Mouse (Mus musculus) adrenal gland, adult (tissue): ENCODE measurements at regions not wholly inside any gene's neighbourhood (a gene's known extent, or its start where the extent isn't known, plus 50 kb on each side); places are given as distances from the start of the nearest gene placed in this dataset.

ENCODE experiments used
- DNase-seq, 2 experiments: peaks; one replicate each; pipeline ENCODE4 v3.0.0; 2022 to 2023; ENCODE audit warnings: low spot score in 1 of 2; ENCODE audit not compliant: inconsistent age in 2 of 2

DNA sequence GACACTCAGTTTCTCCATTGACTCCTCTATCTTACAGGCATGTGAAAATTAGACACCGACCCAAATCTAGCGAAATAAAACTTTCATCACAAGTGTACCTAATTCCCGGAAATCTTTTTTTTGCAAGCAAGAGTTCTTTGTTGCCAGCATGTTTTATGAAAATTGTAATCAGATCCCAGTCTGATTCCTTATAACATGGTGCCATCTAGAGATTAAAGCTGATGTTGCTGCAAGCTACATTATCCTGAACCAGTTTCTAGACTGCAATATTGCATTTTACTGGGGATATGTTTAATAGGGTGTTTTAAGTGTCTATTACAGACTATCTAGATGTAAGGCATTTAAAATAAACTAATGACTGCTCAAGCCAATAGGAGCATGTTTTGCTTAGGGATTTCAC lies 110.9 kb upstream of the Gpc5 start:
- DNase-seq: no peak

- DNase-seq: no peak
Measured at GRCm38 (mm10) chr14:115003223-115003622, 88.8 kb upstream of the Gpc5 start.

GRCm38 (mm10) chr14:115004733-115005405 lies 87.1 kb upstream of the Gpc5 start:
- DNase-seq: no peak

DNA sequence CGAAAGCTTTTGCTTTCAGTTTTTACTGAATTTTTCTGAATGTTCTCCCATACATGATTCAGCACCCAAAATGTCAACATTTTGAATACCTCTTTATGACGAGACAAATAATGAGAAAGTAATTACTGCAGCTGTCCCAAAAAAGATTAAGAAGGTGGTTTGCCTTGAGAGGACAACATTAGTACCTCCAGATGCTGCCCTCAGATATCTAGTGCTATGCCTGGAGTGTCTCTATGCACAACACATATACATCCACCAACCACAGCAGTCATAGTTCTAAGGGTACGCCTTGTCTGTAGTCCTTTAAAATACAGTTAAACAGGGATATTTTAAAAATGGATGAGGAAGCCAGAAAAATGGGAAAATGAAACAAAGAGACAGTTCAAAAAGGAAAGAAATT lies 81.1 kb upstream of the Gpc5 start:
- DNase-seq: no peak

DNA sequence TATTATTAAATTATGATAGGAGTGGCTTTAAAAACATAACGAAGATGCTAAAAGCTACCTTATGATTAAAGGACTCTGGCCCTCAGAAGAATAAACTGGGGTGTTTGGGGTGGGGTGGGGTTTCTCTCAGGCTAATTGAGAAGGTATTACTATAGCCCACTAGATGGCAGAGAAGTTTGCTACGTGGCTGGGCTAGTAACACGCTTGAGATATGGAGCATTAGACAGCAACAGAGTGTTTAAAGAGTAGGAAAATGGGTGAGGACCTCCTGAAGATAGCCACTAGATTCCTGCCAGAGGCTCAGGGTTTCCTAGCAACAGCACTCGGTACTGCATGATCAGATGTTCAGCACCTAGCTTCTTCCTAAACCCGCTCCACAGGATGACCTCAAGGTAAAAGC lies 76.7 kb upstream of the Gpc5 start:
- DNase-seq: no peak

DNA sequence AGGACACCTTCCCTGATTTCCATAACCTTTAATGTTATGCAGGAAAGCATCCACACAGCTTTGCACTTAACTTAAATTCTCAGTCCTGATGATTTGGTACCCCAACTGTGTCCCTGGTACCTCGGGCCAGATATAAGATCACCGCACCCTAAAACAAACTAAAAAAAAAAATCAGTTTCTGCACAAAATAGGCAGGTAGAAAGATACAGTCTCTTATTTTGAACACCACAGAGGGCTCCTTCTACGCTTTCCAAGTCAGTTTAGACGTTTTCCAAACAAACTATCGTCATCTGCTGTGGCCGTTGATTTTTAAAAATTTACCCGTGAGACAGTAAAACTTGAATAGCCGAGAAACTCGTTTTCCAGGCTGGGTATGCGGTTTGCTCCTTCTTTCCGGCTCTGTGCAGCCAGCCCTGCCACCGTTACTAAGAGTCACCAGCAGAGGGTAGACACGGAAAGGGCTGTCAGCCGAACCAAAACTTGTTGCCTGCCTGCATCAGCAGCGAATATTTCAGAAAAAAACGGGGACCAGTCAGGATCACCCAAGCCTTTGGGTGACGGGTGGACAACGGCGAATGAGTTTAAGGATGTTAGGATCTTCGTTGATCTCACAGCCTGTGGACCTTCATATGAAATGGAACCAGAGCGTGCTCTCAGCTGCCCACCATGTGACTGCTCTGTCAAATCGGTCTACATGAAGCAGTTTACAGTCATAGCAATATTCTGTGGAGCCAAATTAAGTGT lies 74.4 kb upstream of the Gpc5 start:
- peak; percentile 36 to 79 for DNase-seq

DNA sequence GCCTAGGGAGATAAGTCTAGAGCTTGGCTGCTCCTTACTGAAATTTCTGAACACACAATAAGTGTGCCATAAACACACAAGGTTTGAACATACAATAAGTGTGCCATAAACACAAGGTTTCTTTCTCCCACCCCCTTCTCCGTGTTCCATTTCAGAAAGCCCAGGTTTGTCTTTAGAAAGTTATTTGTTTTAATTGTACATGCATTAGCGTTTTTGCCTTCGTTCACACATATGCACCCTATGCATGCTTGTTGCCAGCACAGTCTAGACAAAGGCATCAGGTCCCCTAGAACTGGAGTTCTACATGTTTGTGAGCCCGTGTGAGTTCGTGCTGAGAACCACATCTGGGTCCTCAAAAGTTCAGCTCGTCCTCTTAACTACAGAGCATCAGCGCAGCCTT lies 64.0 kb upstream of the Gpc5 start:
- DNase-seq: no peak

GRCm38 (mm10) chr14:115031734-115032133 lies 60.3 kb upstream of the Gpc5 start:
- no peak for DNase-seq

- DNase-seq: no peak
Measured at GRCm38 (mm10) chr14:115033375-115033969, 58.5 kb upstream of the Gpc5 start.

- no peak for DNase-seq
Measured at GRCm38 (mm10) chr14:115034718-115035437, 57.1 kb upstream of the Gpc5 start.

- DNase-seq: no peak
Measured at GRCm38 (mm10) chr14:115037086-115037793, 54.8 kb upstream of the Gpc5 start.

- DNase-seq: no peak
Measured at GRCm38 (mm10) chr14:115038788-115039187, 53.2 kb upstream of the Gpc5 start.

DNA sequence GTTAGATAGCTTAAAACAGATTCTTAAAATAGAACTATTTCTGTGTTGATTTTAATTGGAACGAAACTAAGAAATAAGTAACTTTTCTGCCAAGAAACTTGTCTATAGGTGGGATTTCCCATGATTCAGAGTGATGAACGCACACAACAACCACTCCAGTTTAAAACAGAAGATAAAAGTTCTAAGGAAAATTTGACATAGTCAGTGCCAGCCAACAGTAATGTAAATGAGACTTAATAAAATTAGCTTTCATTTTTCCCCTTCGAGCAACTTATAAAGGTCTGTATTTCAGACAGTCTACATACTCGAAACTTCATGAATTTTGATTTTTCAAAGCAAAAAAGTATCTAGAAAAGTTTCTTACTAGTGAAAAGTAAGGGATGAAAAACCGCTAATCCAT lies 52.5 kb upstream of the Gpc5 start:
- DNase-seq: no peak

GRCm38 (mm10) chr14:115040091-115040571 lies 51.9 kb upstream of the Gpc5 start:
- DNase-seq: no peak

GRCm38 (mm10) chr14:115040578-115041206 lies 51.3 kb upstream of the Gpc5 start:
- DNase-seq: peak; percentile 90 to 96

- peak; percentile 47 to 73 for DNase-seq
Measured at GRCm38 (mm10) chr14:115041336-115042054, 50.5 kb upstream of the Gpc5 start.

- DNase-seq: peak; percentile 91 to 96
Measured at GRCm38 (mm10) chr14:115042055-115042564, 49.9 kb upstream of the Gpc5 start.
